Mouse (Mus musculus): ENCODE measurements at regions not wholly inside any gene's neighbourhood (a gene's known extent, or its start where the extent isn't known, plus 50 kb on each side); places are given as distances from the start of the nearest gene placed in this dataset.
A peak's percentile ranks its signal among the peaks of the same experiment; 100 is the strongest.

GRCm38 (mm10) chr14:98441954-98442353 lies 272.4 kb upstream of the Dach1 start:
- ATAC-seq (replicated peaks; ENCODE audit: low FRiP score) (no peak), DNase-seq (ENCODE audit: low spot score) (no peak)
- H3K4me3 ChIP-seq (ENCODE audit: low read depth, low read length): no peak overlapping the region
- WGBS: 74% methylated on average over 2 of the region's 2 CpGs
- no peaks in the 10 kb centered on the region for H3K9me3 ChIP-seq (ENCODE audit: control insufficient read depth, low read length)
- no peak overlapping the region for H3K9ac ChIP-seq (ENCODE audit: low read length)
- no peaks in the 10 kb centered on the region for H3K36me3 ChIP-seq (ENCODE audit: control insufficient read depth, insufficient read depth, low read length)
- H3K4me1 ChIP-seq (replicated peaks; ENCODE audit: control insufficient read depth, insufficient read depth, low read length): no peaks in the 10 kb centered on the region
- no peak overlapping the region for H3K27ac ChIP-seq (ENCODE audit: low read depth, low read length)
- no peak overlapping the region for H3K4me2 ChIP-seq (ENCODE audit: low read depth, low read length, severe bottlenecking)
- H3K27me3 ChIP-seq (ENCODE audit: control insufficient read depth, insufficient read depth, low read length): no peaks in the 10 kb centered on the region

- no peak for DNase-seq (ENCODE audit: low spot score)
- Histone ChIP-seq H3K4me1 (replicated peaks; ENCODE audit: control insufficient read depth, insufficient read depth, low read length) (no peaks in the 10 kb centered on the region), H3K36me3 (ENCODE audit: control insufficient read depth, insufficient read depth, low read length) (no peaks in the 10 kb centered on the region), H3K9me3 (ENCODE audit: control insufficient read depth, low read length) (no peaks in the 10 kb centered on the region), H3K4me2 (ENCODE audit: low read depth, low read length, severe bottlenecking) (no peak overlapping the region), H3K4me3 (ENCODE audit: low read depth, low read length) (no peak overlapping the region), H3K27ac (ENCODE audit: low read depth, low read length) (no peak overlapping the region), H3K27me3 (ENCODE audit: control insufficient read depth, insufficient read depth, low read length) (no peaks in the 10 kb centered on the region), H3K9ac (ENCODE audit: low read length) (no peak overlapping the region)
- 71% methylated on average over 11 of the region's 11 CpGs for WGBS
- no peak for ATAC-seq (replicated peaks; ENCODE audit: low FRiP score)
These were observed 262.4 kb upstream of the Dach1 start for GRCm38 (mm10) chr14:98431959-98432358.

GRCm38 (mm10) chr14:98417719-98418118 lies 248.2 kb upstream of the Dach1 start:
- ATAC-seq (replicated peaks; ENCODE audit: low FRiP score) (no peak), DNase-seq (ENCODE audit: low spot score) (no peak)
- no peak overlapping the region for H3K9ac ChIP-seq (ENCODE audit: low read length)
- H3K4me2 ChIP-seq (ENCODE audit: low read depth, low read length, severe bottlenecking): no peak overlapping the region
- no peak overlapping the region for H3K4me3 ChIP-seq (ENCODE audit: low read depth, low read length)
- no peaks in the 10 kb centered on the region for H3K9me3 ChIP-seq (ENCODE audit: control insufficient read depth, low read length)
- H3K36me3 ChIP-seq (ENCODE audit: control insufficient read depth, insufficient read depth, low read length): no peaks in the 10 kb centered on the region
- 59% methylated on average over 1 of the region's 1 CpGs for WGBS
- no peaks in the 10 kb centered on the region for H3K27me3 ChIP-seq (ENCODE audit: control insufficient read depth, insufficient read depth, low read length)
- H3K4me1 ChIP-seq (replicated peaks; ENCODE audit: control insufficient read depth, insufficient read depth, low read length): no peaks in the 10 kb centered on the region
- no peak overlapping the region for H3K27ac ChIP-seq (ENCODE audit: low read depth, low read length)

- no peak overlapping the region for H3K4me3 ChIP-seq (ENCODE audit: low read depth, low read length)
- peak; percentile 56 for ATAC-seq (replicated peaks; ENCODE audit: low FRiP score)
- no peaks in the 10 kb centered on the region for H3K36me3 ChIP-seq (ENCODE audit: control insufficient read depth, insufficient read depth, low read length)
- H3K4me2 ChIP-seq (ENCODE audit: low read depth, low read length, severe bottlenecking): no peak overlapping the region
- H3K9ac ChIP-seq (ENCODE audit: low read length): no peak overlapping the region
- no peak overlapping the region for H3K27ac ChIP-seq (ENCODE audit: low read depth, low read length)
- no peaks in the 10 kb centered on the region for H3K27me3 ChIP-seq (ENCODE audit: control insufficient read depth, insufficient read depth, low read length)
- peak; percentile 53 for DNase-seq (ENCODE audit: low spot score)
- no peaks in the 10 kb centered on the region for H3K4me1 ChIP-seq (replicated peaks; ENCODE audit: control insufficient read depth, insufficient read depth, low read length)
- WGBS: 63% methylated on average over 7 of the region's 7 CpGs
- H3K9me3 ChIP-seq (ENCODE audit: control insufficient read depth, low read length): no peaks in the 10 kb centered on the region
These were observed 244.6 kb upstream of the Dach1 start for GRCm38 (mm10) chr14:98414201-98414600.

- Histone ChIP-seq H3K9me3 (ENCODE audit: control insufficient read depth, low read length) (no peaks in the 10 kb centered on the region), H3K9ac (ENCODE audit: low read length) (no peak overlapping the region), H3K4me2 (ENCODE audit: low read depth, low read length, severe bottlenecking) (no peak overlapping the region), H3K27me3 (ENCODE audit: control insufficient read depth, insufficient read depth, low read length) (no peaks in the 10 kb centered on the region), H3K36me3 (ENCODE audit: control insufficient read depth, insufficient read depth, low read length) (no peaks in the 10 kb centered on the region), H3K27ac (ENCODE audit: low read depth, low read length) (no peak overlapping the region), H3K4me3 (ENCODE audit: low read depth, low read length) (no peak overlapping the region), H3K4me1 (replicated peaks; ENCODE audit: control insufficient read depth, insufficient read depth, low read length) (no peaks in the 10 kb centered on the region)
- ATAC-seq (replicated peaks; ENCODE audit: low FRiP score): no peak
- no peak for DNase-seq (ENCODE audit: low spot score)
- 77% methylated on average over 3 of the region's 3 CpGs for WGBS
These were observed 236.5 kb upstream of the Dach1 start for GRCm38 (mm10) chr14:98405936-98406635.

- WGBS: 79% methylated on average over 5 of the region's 5 CpGs
- no peaks in the 10 kb centered on the region for H3K4me1 ChIP-seq (replicated peaks; ENCODE audit: control insufficient read depth, insufficient read depth, low read length)
- no peaks in the 10 kb centered on the region for H3K9me3 ChIP-seq (ENCODE audit: control insufficient read depth, low read length)
- no peak overlapping the region for H3K27ac ChIP-seq (ENCODE audit: low read depth, low read length)
- no peaks in the 10 kb centered on the region for H3K27me3 ChIP-seq (ENCODE audit: control insufficient read depth, insufficient read depth, low read length)
- ATAC-seq (replicated peaks; ENCODE audit: low FRiP score): no peak
- no peak overlapping the region for H3K4me3 ChIP-seq (ENCODE audit: low read depth, low read length)
- H3K4me2 ChIP-seq (ENCODE audit: low read depth, low read length, severe bottlenecking): no peak overlapping the region
- no peak for DNase-seq (ENCODE audit: low spot score)
- H3K36me3 ChIP-seq (ENCODE audit: control insufficient read depth, insufficient read depth, low read length): no peaks in the 10 kb centered on the region
- H3K9ac ChIP-seq (ENCODE audit: low read length): no peak overlapping the region
These were observed 234.5 kb upstream of the Dach1 start for GRCm38 (mm10) chr14:98404026-98404425.

- Histone ChIP-seq H3K27ac (ENCODE audit: low read depth, low read length) (no peak overlapping the region), H3K4me2 (ENCODE audit: low read depth, low read length, severe bottlenecking) (no peak overlapping the region), H3K9me3 (ENCODE audit: control insufficient read depth, low read length) (no peaks in the 10 kb centered on the region), H3K27me3 (ENCODE audit: control insufficient read depth, insufficient read depth, low read length) (no peaks in the 10 kb centered on the region), H3K4me3 (ENCODE audit: low read depth, low read length) (no peak overlapping the region), H3K9ac (ENCODE audit: low read length) (no peak overlapping the region), H3K4me1 (replicated peaks; ENCODE audit: control insufficient read depth, insufficient read depth, low read length) (no peaks in the 10 kb centered on the region), H3K36me3 (ENCODE audit: control insufficient read depth, insufficient read depth, low read length) (no peaks in the 10 kb centered on the region)
- ATAC-seq (replicated peaks; ENCODE audit: low FRiP score) (peak; percentile 83), DNase-seq (ENCODE audit: low spot score) (no peak)
- 51% methylated on average over 4 of the region's 4 CpGs for WGBS
These were observed 218.3 kb upstream of the Dach1 start for GRCm38 (mm10) chr14:98387871-98388270.

Data from forebrain, embryonic 11.5 days (tissue).